Mouse (Mus musculus) limb, embryonic 14.5 days (tissue): ENCODE measurements around the gene Pigz. TPM values are rescaled to one million over a fixed set of nuclear protein-coding genes. Genes with fewer than 3 reads are reported as not detected.

Source experiments
- ATAC-seq: fragments of 200-750 bp; cut with Nextera tagmentation; 2 replicates; pipeline ENCODE4 v1.8.0; 2017; ENCODE audit warnings: low read depth, moderate number of reproducible peaks, moderate TSS enrichment; ENCODE audit not compliant: low FRiP score
- DNase-seq: peaks from one replicate; pipeline ENCODE4 v3.0.0-alpha.2; 2015; ENCODE audit warnings: low spot score
- H3K27ac ChIP-seq: fragments of 300-500 bp; sonication (generic); replicated peaks from 2 replicates; pipeline ENCODE4 v1.5.1; 2014; ENCODE audit warnings: low read depth, mild to moderate bottlenecking, low read length, moderate library complexity, mixed read lengths
- H3K27me3 ChIP-seq: fragments of 300-500 bp; sonication (generic); 2 replicates; pipeline ENCODE4 v1.6.1; 2014; ENCODE audit warnings: low read length, mixed read lengths; ENCODE audit not compliant: control insufficient read depth, insufficient read depth
- H3K36me3 ChIP-seq: fragments of 300-500 bp; sonication (generic); 2 replicates; pipeline ENCODE4 v1.6.1; 2014; ENCODE audit warnings: mild to moderate bottlenecking, low read length, moderate library complexity, mixed read lengths; ENCODE audit not compliant: control insufficient read depth, insufficient read depth
- H3K4me1 ChIP-seq: fragments of 300-500 bp; sonication (generic); 2 replicates; pipeline ENCODE4 v1.6.1; 2014; ENCODE audit warnings: antibody characterized with exemption, low read length, mixed read lengths; ENCODE audit not compliant: control insufficient read depth, insufficient read depth
- H3K4me2 ChIP-seq: fragments of 300-500 bp; sonication (generic); replicated peaks from 2 replicates; pipeline ENCODE4 v1.6.1; 2014; ENCODE audit warnings: low read depth, mild to moderate bottlenecking, low read length, moderate library complexity; ENCODE audit not compliant: severe bottlenecking
- H3K4me3 ChIP-seq: fragments of 300-500 bp; sonication (generic); replicated peaks from 2 replicates; pipeline ENCODE4 v1.5.1; 2014; ENCODE audit warnings: low read length
- H3K9ac ChIP-seq: fragments of 300-500 bp; sonication (generic); 2 replicates; pipeline ENCODE4 v1.6.1; 2014; ENCODE audit warnings: mild to moderate bottlenecking, low read depth, low read length, moderate library complexity; ENCODE audit not compliant: severe bottlenecking
- H3K9me3 ChIP-seq: fragments of 300-500 bp; sonication (generic); 2 replicates; pipeline ENCODE4 v1.6.1; 2016; ENCODE audit warnings: low read length; ENCODE audit not compliant: control insufficient read depth
- POLR2A ChIP-seq: fragments of 200-500 bp; IDR thresholded peaks from 2 replicates; pipeline ENCODE4 v1.8.0; 2012; ENCODE audit warnings: inconsistent platforms, mild to moderate bottlenecking, moderate library complexity, borderline replicate concordance; ENCODE audit not compliant: insufficient read depth, insufficient read length; ENCODE audit errors: extremely low read depth
- WGBS: fragments of 180-500 bp; shearing (Covaris S2); extraction: QIAGEN DNeasy Blood & Tissue Kit; methylation state at CpG from one replicate; pipeline ENCODE4 v1.1.7; 2014; 5-methylcytosine and 5-hydroxymethylcytosine counted together
- polyA plus RNA-seq, 2 experiments: library from polyadenylated mRNA; depleted of rRNA in 1 of 2; stranded (reverse) in 1 of 2; unstranded in 1 of 2; fragments of >200 nt; fragmentation: Nextera tagmentation in 1 of 2; extraction: Ambion mirVana in 1 of 2; gene quantifications; 2 replicates each; pipeline versions ENCODE4 v1.2.1 to v1.2.3; 2012 to 2014

The Pigz gene
- polyA plus RNA-seq (2012; rRNA removed) (0.20 and 0.35 TPM in 2 replicates), polyA plus RNA-seq (2014; fragmentation: Nextera tagmentation; extraction: Ambion mirVana) (0.32 and 0.50 TPM in 2 replicates)

GRCm38 (mm10) chr16:31933751-31934549 lies at the start of gene Pigz:
Gene Pigz, plus strand, starts transcription at chr16:31933851.
- TF ChIP-seq POLR2A = no peak
- Histone ChIP-seq H3K27me3 (peaks cover 38% of the 10 kb centered on the region), H3K4me3 (peak within 1 kb of the TSS; percentile 56), H3K9ac (peak within 1 kb of the TSS; percentile 51), H3K4me2 (peak within 1 kb of the TSS; percentile 95), H3K36me3 (no peaks in the 10 kb centered on the region), H3K27ac (no peak within 1 kb of the TSS), H3K9me3 (no peaks in the 10 kb centered on the region), H3K4me1 (peaks cover 10% of the 10 kb centered on the region)
- 7% methylated on average over 42 of the region's 42 CpGs for WGBS
- DNase-seq (no peak), ATAC-seq (no peak)

- H3K4me1 ChIP-seq = peaks cover 14% of the 10 kb centered on the region
- WGBS = 8% methylated on average over 6 of the region's 6 CpGs
- H3K27ac ChIP-seq = no peak overlapping the region
- ATAC-seq = no peak
- H3K9ac ChIP-seq = no peak overlapping the region
- H3K4me3 ChIP-seq = no peak overlapping the region
- no peak for TF ChIP-seq POLR2A
- no peaks in the 10 kb centered on the region for H3K36me3 ChIP-seq
- H3K27me3 ChIP-seq = no peaks in the 10 kb centered on the region
- H3K9me3 ChIP-seq = no peaks in the 10 kb centered on the region
- H3K4me2 ChIP-seq = peak overlapping the region; percentile 25; the same call in 1 of the 2 replicates
- DNase-seq = no peak
These were observed 49.7 kb upstream of the Pigz start for GRCm38 (mm10) chr16:31883902-31884301.

- WGBS = 83% methylated on average over 7 of the region's 7 CpGs
These were observed 42.7 kb upstream of the Pigz start for GRCm38 (mm10) chr16:31890907-31891306.

GRCm38 (mm10) chr16:31893396-31894141 lies 40.1 kb upstream of the Pigz start:
- no peak overlapping the region for H3K4me3 ChIP-seq
- DNase-seq (no peak), ATAC-seq (no peak)
- 62% methylated on average over 5 of the region's 5 CpGs for WGBS
- H3K27ac ChIP-seq = no peak overlapping the region
- H3K36me3 ChIP-seq = no peaks in the 10 kb centered on the region
- no peak for TF ChIP-seq POLR2A
- H3K4me1 ChIP-seq = peaks cover 8% of the 10 kb centered on the region; the same call in 1 of the 2 replicates
- H3K9me3 ChIP-seq = no peaks in the 10 kb centered on the region
- H3K9ac ChIP-seq = no peak overlapping the region
- H3K4me2 ChIP-seq = no peak overlapping the region
- H3K27me3 ChIP-seq = no peaks in the 10 kb centered on the region

More at GRCm38 (mm10) chr16:31890907-31891306, 42.7 kb upstream of the Pigz start:
- TF ChIP-seq POLR2A = no peak
- no peak overlapping the region for H3K9ac ChIP-seq
- no peaks in the 10 kb centered on the region for H3K4me1 ChIP-seq
- no peak overlapping the region for H3K27ac ChIP-seq
- no peak for ATAC-seq
- H3K36me3 ChIP-seq = no peaks in the 10 kb centered on the region
- no peaks in the 10 kb centered on the region for H3K27me3 ChIP-seq
- H3K9me3 ChIP-seq = no peaks in the 10 kb centered on the region
- no peak overlapping the region for H3K4me3 ChIP-seq
- DNase-seq = no peak
- no peak overlapping the region for H3K4me2 ChIP-seq
